Mouse (Mus musculus): ENCODE measurements around the gene Max.

The Max gene

DNA sequence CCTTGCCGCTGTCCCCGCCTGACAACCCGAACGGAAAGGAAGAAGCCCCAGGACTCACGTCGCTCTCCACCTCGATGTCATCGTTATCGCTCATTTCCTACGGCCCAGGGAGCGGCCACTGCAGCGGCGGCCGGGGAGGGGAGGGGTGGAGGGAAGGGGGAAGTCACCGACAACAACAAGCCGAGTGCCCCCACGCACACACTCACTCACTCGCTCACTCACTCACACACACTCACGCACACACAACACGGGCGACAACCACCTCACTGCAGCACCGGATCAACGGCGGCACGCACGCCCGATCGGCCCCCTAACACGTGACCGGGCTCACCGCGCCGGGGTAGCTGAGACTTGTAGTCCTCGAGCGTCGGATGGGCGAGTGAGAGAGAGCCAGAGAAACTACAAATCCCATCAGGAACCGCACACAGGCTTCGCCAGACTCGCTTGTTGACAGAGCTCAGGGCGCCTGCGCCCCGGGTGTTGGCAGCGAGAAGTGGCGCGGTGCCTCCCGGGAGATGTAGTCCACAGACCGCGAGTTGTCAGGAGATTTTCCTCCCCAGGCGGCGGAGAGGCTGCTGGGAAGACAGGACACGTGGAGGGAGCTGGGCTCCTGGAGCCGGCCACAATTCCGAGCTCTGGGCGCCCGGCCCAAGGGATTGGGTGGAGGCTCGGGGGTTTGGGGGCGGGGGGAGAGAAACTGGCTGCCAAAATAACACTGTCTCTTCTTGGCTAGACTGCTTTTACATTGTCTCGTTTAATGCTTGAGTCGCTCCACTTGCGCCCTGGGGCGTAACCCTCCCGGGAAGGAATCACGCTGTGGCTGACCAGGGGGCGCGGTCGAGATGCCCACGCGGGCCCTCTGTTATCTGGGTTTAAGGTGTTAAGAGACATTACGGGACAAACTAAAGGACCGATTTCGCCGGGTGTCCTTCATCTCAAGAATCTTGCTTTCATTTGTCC lies at the start of gene Max:
Gene Max, minus strand, starts transcription at position 270 of the 960 bp plus-strand sequence.
- in situ Hi-C loops (cut with MboI, MseI), result loop anchor here (5.0 kb wide), 1 partner anchor 125 kb away; no protein-coding TSS in a partner anchor

DNA sequence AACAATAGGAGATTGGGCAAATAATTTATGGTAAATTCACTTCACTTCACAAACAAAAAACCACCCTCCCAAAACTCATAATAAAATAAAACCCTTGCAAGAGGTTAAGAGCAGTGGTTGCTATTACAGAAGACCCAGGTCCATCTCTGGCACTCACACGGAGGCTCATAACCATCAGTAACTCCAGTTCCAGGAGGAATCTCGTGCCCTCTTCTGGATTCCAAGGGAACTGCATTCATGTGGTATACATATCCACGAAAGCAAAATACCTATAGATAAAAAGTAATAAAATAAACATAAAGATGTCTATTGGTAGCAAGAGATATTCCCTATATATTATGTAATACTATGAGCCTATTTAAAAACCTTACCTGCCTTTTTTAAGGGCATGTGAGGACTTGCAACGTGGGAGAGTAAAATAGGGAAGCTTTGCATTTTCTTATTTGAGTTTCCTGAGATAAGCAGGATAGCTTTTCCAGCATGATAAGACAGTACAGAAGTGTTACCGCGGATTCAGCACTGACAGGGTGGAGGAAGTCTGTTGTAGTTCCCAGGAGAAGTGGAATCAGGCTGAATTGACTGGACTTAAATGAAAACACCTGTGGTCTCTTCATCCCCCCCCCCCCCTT lies 49.2 kb upstream of the Max start:
- in situ Hi-C loops (cut with MboI, MseI), result no loop called here

DNA sequence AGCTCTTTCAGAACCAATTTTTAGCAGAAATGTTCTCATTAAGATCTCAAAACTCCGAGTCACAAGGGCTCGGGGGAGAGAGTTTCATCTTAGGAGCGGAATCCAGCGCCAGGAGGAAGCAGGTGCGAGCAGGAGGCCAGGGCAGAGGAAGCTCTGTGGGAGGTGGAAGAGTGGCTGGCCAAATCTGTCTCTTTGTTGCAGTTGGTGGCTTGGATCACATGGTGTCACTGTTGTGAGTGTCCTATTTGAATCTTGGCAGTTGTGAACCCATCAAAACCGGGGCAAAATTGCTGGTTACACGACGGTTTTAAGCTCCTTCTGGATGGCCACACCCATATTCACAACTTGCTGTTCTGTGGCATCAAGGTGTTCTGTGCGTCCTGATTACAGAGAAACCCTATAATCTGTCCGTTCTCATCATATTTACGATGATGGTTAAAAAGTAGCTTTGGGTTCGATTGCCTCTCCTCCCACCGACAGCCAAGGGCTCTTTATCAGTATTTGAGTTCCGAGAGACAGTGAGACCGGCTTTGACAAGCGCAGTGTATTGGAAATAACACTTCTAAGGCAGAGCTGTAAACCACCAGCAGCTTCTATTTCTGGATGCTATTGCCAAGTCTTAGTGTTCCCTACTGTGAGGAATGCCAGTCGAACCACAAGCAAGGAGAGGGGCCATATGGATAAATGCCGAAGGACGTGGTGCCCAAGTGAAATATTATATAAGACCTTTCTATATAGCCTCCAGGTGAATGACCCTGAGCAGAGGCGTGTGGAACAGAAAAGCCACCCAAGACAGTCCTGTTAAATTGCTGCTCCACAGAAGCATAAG lies 47.4 kb upstream of the Max start:
- in situ Hi-C loops (cut with MboI, MseI), result loop anchor here (10.0 kb wide), 1 partner anchor 775 kb away; no protein-coding TSS in a partner anchor

DNA sequence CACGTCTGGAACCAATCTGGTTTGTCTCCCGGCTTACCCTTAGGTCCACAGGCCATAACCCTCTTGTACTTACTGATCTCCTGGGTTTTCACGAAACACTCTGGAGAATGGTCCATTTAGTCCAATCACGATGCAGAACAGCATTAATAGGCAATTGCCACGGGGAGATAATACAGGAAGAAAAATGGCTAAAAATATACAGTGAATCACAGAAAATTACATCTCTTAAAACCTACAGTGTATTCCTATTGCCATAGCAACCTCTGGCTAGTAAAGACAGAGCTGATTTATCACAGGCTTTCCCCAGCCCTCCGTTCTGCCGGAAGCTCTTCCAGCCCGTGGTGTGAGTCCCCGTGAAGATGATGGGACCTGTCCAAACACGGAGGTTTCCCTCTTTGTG lies 42.9 kb upstream of the Max start:
- in situ Hi-C loops (cut with MboI, MseI), result loop anchor here (5.0 to 10.0 kb wide), 3 partner anchors 567 to 780 kb away; no protein-coding TSS in a partner anchor

DNA sequence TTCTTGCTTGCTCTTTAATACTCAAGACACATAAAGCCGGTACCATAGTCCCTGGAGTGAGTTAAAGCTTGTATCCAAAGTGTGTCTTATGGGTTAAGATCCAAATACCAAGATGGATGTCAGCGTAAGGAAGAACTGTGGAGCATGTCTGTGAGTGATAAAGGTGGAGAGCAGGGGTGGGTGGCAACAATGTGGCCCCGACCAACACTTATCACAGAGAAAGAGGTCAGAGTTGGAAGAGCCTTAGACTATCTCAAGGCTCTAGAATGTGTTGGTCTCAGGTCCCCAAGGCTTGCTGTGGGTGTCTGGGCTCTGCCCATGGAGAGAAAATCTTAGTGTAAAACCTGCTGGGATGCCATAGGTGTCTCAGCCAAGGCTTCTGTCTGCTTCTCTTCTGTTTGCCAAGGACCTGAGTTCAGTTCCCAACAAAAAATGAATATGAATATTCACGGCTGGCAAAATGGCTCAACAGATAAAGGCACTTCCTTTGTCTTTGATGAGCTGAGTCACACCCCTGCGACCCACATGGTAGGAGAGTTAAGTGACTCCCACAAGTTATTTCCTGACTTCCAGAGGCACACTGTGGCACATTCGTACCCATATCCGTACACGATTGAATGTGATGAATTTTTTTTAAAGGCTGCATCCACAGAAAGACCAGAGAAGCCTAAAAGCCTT lies 40.7 kb upstream of the Max start:
- in situ Hi-C loops (cut with MboI, MseI), result loop anchor here (5.0 to 10.0 kb wide), 3 partner anchors 570 to 782 kb away; no protein-coding TSS in a partner anchor

DNA sequence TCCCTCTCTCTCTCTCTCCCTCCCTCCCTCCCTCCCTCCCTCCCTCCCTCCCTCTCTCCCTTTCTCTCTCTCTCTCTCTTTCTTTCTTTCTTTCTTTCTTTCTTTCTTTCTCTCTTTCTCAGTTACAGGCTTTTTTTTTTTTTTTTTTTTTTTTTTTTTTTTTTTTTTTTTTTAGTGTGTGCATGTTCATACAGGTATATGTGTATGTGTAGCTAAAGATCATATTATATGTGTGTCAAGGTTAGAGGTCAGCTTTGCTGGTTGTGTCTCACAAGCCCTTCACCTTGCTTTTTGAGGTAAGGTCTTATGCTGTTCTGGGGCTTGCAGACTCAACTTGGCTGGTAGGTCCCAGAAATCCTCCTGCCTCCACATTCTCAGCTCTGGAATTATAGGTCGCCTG lies 39.3 kb upstream of the Max start:
- in situ Hi-C loops (cut with MboI, MseI), result loop anchor here (5.0 to 10.0 kb wide), 3 partner anchors 571 to 783 kb away; no protein-coding TSS in a partner anchor

DNA sequence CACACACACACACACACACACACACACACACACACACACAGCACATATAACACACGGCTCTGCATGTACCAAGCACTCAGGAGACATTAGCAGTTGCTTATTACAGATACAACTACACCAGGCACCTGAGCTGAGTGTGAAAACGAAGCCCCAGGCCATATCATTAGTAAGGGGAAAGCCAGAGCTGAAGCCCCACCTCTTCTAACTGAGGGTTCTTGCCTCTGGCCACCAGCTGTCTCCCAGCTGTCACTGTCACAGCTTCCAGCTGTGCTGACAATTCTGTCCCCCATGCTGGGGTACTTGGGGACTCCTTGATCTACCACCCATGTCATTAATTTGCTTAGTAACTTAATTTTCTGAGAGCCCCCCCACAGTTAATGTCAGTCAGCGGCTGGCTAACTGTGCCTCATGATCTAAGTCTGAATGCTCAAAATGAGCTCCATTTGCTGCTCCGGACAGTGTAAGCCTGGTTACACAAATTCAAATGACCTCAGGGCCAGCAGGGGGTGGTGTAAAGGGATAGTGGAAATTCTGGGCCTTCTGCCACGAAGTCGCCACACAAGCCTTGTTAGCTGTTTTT lies 38.8 kb upstream of the Max start:
- in situ Hi-C loops (cut with MboI, MseI), result loop anchor here (5.0 to 10.0 kb wide), 3 partner anchors 572 to 784 kb away; no protein-coding TSS in a partner anchor

DNA sequence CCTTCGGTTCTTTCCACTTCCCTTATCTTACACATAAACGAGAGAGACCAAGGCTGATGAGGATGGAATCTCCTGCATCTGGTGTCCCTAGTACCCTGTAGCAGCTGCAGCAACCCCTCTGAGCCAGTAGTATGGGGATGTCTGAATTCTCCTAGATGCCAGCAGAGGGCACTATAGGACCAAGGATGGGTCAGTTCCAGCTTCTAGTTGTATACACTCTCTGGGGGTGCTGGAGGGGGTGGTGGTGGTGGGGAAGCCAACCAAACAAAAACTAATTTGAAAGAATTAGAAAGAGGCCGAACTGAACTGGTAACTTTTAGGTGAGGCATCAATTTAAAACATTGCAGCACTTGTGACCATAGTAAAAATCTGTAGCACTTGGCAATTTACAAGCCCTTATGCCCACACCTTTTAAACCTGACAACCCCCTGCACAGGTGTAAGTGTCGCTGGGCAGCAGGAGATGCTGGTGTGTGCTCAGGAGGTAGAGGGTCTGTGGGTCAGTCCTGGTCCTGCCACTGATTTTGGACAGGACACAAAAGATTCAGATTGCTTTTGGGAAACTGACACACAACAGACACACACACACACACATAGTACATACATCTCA lies 38.2 kb upstream of the Max start:
- in situ Hi-C loops (cut with MboI, MseI), result loop anchor here (5.0 to 10.0 kb wide), 3 partner anchors 572 to 785 kb away; no protein-coding TSS in a partner anchor

DNA sequence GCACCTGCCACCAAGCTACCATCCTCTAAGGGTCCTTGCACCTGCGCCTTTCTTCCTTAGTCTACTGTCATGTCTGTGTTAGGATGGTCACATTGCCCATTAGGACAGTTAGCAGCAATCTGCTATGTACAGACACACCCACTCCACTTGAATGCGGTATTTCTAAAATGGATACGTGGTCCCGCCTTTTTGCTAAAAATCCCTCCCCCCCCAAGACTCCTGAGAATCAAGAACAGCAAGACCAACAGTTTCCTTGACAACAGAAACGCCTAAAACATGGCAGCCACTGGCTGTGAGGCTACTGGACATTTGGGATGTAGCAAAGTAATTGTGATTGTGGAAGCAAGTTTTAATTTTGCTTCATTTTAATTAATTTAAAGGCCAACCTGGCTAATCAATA lies 32.8 kb upstream of the Max start:
- in situ Hi-C loops (cut with MboI, MseI), result no loop called here

DNA sequence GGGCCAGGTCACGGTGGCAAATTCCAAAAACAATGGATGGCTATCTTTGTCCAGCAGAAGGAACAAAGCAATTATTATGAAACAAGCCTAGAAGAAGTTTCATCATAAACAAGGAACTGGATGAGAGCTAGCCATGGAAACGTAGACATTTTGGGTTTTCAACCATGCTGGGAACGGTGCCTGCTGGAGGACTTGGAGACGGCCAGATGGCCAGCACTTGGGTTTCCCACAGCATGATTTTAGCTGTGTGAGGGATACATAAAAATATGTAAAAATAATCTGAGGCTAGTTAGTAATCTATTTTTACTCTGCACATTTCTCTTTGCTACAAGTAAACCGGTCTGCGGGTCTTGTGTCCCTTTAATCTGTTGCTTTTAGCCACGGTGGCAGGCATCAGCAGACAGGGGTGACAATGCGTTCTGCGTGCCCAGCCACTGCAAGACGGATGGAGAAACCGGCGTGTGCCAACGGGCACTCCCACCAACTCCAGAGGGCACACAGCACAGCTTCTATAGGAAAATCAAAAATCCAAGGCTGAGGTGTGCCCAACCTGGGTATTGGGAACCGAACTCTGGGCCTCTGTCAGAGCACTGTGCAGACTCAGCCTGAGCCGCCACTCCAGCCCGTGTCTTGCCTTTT lies 31.0 kb upstream of the Max start:
- in situ Hi-C loops (cut with MboI, MseI), result no loop called here

DNA sequence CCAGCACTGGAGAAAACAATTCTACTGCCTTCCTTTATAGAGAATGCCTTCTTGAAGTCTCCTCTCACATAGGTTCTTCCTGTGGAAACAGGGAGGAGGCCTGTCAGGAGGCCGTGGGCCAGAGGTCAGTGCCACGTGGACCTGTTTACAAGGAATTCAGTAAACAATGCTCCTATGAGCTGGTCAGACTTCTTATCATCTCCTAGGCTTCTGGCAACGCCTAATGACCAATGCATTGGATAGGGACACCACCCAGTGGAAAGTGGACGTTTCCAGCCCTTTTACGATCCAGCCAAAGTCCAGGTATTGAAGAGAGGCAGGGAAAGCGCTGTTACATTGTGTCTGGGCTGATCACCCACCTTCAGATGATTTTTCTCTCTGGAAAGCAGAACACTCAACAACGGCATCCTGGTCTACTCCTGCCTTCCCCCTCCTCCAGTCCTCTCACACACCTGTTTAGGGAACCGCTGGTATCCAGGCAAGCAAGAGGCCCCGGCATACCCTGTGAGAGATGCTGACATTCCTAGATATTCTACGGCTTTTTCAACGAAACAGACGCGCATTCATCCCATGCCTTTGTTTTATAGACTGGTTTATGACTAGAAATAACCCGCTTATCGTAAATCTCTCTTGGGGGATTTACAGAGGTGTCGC lies 20.9 kb upstream of the Max start:
- in situ Hi-C loops (cut with MboI, MseI), result no loop called here

DNA sequence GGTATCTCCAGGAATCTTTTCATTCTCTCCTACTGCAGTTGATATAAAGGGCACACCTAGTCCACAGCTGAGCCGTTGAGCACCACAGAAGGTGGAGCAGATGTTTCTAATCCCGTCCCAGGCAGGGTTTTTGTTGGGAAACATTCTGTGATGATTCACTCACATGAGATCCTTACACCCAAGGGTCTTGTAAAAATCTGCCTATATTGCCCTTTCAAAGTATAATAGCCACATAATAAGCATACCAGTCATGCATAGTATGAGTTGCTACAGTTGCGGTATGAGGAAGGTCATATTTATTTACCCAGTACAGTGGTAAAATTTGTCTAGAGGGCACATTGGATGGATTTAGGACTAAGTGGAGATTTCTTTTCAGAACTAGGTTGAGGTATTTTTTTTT lies 17.5 kb upstream of the Max start:
- in situ Hi-C loops (cut with MboI, MseI), result no loop called here

DNA sequence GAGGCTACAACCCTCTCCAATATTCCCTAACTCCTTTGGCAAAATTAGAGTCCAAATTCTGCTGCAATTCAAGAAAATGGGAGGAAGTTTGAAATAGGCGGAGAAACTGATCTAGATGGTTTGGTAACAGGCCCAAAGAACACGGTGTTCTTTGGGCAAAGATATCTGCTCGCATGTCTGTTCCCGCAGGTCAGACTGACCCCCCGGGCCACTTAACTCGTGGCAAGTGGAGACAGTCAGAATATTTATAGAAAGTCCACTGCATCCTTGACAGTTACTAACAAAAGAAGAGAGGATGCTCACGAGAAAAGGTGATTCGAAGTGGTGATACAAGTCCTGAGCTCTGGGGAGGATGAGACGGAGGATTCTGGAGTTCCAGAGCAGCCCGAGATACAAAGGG lies 10.7 kb upstream of the Max start:
- in situ Hi-C loops (cut with MboI, MseI), result no loop called here

DNA sequence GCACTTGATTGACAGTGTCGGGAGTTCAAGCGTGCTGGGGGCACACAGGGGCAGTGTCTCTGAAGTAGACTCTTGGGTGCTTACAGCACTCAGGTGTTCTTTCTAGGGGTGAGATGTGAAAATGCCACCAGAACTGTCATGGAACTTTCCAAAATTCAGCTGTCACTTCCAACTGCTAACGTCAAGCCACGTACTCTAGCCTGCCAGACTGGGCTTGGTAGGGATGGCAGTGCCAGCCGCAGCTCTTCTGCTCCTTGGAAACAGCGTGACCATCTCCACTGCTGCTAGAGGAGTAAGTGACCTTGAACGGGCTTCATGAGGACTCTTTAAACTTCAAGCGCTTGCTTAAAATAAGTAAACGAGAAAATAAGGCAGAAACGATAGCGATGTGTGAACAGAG lies 10.2 kb upstream of the Max start:
- in situ Hi-C loops (cut with MboI, MseI), result no loop called here

DNA sequence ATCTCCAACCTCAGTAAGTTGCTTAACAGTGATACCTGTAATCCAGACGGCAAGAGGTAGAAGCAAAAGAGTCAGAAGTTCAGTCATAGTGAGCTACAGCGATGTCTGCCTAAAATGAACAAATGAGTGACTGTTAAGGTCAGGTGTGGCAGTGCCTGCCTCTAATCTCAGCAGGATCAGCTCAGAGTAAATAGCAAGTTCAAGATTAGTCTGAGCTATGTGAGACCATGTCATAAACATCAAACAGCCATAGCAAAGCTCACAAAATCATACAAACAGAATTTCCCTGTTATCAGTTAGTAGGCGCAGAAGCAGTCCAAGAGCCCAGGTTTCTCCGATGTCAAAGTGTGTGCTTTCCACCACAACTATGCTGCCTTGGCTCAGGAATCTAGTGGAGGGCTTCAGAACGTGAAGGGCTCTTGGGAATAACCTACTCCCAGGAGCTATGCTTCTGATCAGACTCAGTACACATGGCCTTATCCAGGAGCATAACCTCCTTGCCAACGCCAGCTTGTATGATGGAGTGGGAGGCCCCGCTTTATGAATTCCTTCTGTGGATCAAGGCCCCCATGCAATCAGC lies 9.7 kb upstream of the Max start:
- in situ Hi-C loops (cut with MboI, MseI), result no loop called here

DNA sequence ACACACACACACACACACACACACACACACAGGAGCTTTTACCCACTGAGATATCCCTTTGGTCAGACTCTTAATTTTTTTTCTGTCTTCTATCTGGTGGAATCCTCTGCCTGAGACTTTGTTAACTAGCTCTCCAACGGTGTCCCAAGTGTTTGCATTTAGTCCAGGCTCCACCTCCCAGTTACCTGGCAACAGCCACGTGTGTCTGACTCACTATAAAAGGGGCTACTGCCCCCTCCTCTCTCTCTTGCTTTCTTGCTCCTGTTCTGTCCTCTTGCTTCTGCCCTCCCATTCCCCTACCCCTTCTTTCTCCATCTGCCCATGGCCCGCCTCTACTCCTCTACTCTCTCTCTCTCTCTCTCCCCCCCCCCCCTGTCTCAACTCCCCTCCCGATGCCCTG lies 3.9 kb upstream of the Max start:
- in situ Hi-C loops (cut with MboI, MseI), result no loop called here

DNA sequence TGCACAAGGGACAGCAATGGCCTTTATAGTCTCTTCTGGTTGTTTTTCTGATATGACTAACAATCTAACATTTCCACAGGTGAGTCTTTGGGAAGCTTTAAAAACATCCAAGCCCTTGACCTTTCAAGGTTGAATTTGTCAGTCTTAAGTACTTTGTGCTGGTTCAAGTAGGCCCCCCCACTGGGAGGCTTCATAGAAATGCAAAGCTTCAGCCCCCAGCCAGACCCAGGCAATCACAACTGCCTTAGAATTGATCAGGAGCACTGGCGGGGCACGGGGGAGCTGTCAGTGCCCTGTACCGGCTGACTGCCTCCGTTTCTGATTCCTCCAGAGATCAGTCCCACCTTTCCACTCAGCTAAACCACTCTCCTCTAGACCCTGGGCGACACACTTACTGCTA lies 3.1 kb upstream of the Max start:
- in situ Hi-C loops (cut with MboI, MseI), result no loop called here

DNA sequence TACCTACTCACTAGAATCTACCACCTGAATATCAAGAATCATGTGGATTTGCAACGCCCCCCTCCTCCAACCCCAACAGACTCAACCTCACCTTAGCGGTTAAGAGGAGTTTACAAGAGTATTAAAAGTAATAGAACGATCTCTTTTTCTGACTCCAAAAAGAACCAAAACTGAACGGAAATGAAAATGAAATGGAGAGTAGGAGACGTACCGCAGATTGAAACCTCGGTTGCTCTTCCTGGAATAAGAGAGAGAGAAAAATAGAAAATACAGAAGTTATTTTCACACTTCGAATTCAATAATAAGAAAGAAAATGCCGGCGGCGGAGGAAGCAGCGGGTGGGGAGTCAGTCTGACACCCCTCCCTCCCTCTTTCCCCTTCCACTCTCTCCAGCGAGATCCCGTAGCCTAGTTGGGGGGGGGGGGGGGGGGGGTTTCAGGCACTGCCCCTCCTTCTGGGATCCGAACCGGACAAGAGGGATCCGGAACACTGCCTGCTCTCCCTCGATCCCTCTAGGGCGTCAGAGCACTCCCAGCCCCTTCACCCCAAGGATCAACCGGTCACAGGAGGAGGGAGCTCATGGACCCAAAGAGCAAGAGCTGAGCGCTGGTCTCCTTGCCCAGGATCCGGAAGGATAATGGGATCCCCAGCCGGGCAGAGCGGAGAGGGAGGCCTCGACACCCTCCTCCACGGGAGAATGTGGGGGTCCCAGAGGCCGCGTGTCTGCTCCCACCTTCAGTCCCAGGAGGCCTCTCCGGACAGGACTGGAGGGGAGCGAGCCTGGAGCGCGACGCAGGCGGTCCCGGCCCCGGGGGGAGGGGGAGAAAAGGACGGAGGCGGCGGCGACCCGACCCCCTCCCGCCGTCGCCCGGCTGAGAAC lies 709 bp downstream of the Max start:
- in situ Hi-C loops (cut with MboI, MseI), result loop anchor here (5.0 kb wide), 1 partner anchor 124 kb away; no protein-coding TSS in a partner anchor
